Mouse (Mus musculus): Measurements from ENCODE around the gene Vmn1r68. TPM values are rescaled to one million over a fixed set of nuclear protein-coding genes. Genes with fewer than 3 reads are reported as not detected.

Gene Vmn1r68
- not detected in 2 replicates for total RNA-seq (2012; rRNA removed)
- not detected for polyA plus RNA-seq (2012; ENCODE audit: insufficient read depth in 1 of 2, insufficient read length in 2 of 2, low read depth in 1 of 2, low replicate concordance in 2 of 2, missing spikeins in 1 of 2)

GRCm38 (mm10) chr7:10558385-10558784, at the start of gene Vmn1r68:
Gene Vmn1r68 (minus strand): TSS chr7:10558485.
- Histone ChIP-seq H3K4me3 (ENCODE audit: control insufficient read depth in 1 of 2, insufficient read depth in 1 of 2, low read depth in 2 of 2, low read length in 2 of 2) (no peak within 1 kb of the TSS), H3K9ac (ENCODE audit: control insufficient read depth, low read depth, low read length, poor library complexity, severe bottlenecking) (no peak within 1 kb of the TSS), H3K27ac (ENCODE audit: control insufficient read depth, low read depth, low read length) (no peak within 1 kb of the TSS), H3K9me3 (replicated peaks; ENCODE audit: insufficient read depth, low read length) (no peaks in the 10 kb centered on the region), H3K27me3 (ENCODE audit: control insufficient read depth in 1 of 2, insufficient read depth in 2 of 2, low read length in 2 of 2) (no peaks in the 10 kb centered on the region), H3K79me2 (ENCODE audit: control insufficient read depth, insufficient read depth, low read length, poor library complexity) (no peaks in the 10 kb centered on the region), H3K4me1 (ENCODE audit: control insufficient read depth in 1 of 2, insufficient read depth in 2 of 2, low read length in 2 of 2) (no peaks in the 10 kb centered on the region), H3K36me3 (ENCODE audit: control insufficient read depth in 1 of 2, insufficient read depth in 2 of 2, low read length in 2 of 2) (no peaks in the 10 kb centered on the region)
- DNase-seq (ENCODE audit: low read depth, low spot score), result no peak
- no peak for TF ChIP-seq NELFE (IDR thresholded peaks at IDR 0.05; ENCODE audit: low read depth, low read length)

DNA sequence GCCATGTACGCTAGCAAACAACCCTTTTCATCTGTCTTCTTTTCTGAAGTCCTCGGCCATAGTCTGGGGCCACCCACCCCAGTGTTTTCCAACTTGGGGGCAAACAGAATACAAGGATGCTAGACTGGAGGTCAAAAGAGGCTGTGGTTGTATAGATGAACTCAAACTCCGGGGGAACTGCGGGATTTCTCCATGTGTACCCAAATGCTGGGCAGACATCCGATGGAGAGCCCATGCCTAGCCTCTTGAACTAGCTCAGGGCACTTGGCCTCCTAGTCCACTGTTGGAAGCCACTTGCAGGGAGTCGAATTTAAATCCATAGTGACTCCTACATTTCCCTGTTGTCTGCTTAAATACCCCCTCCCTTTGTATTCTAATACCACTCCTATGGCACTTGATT, 62.7 kb downstream of the Vmn1r68 start:
- Histone ChIP-seq H3K36me3 (ENCODE audit: control insufficient read depth in 1 of 2, insufficient read depth in 2 of 2, low read length in 2 of 2) (no peaks in the 10 kb centered on the region), H3K4me1 (ENCODE audit: control insufficient read depth in 1 of 2, insufficient read depth in 2 of 2, low read length in 2 of 2) (no peaks in the 10 kb centered on the region), H3K27ac (ENCODE audit: control insufficient read depth, low read depth, low read length) (no peak overlapping the region), H3K9me3 (replicated peaks; ENCODE audit: insufficient read depth, low read length) (no peaks in the 10 kb centered on the region), H3K9ac (ENCODE audit: control insufficient read depth, low read depth, low read length, poor library complexity, severe bottlenecking) (no peak overlapping the region), H3K4me3 (ENCODE audit: control insufficient read depth in 1 of 2, insufficient read depth in 1 of 2, low read depth in 2 of 2, low read length in 2 of 2) (no peak overlapping the region), H3K27me3 (ENCODE audit: control insufficient read depth in 1 of 2, insufficient read depth in 2 of 2, low read length in 2 of 2) (no peaks in the 10 kb centered on the region), H3K79me2 (ENCODE audit: control insufficient read depth, insufficient read depth, low read length, poor library complexity) (no peaks in the 10 kb centered on the region)
- TF ChIP-seq ZC3H11A (IDR thresholded peaks at IDR 0.05; ENCODE audit: low read depth, low read length), result no peak
- no peak for TF ChIP-seq POLR2AphosphoS2 (IDR thresholded peaks at IDR 0.05; ENCODE audit: low read length)
- TF ChIP-seq GABPA (IDR thresholded peaks at IDR 0.05; ENCODE audit: low read depth, low read length), result no peak
- no peak for TF ChIP-seq POLR2A (IDR thresholded peaks at IDR 0.05; ENCODE audit: control insufficient read depth in 1 of 2, insufficient read depth in 1 of 2, low read depth in 1 of 2, low read length in 2 of 2, poor library complexity in 1 of 2)
- no peak for TF ChIP-seq RCOR1 (IDR thresholded peaks at IDR 0.05; ENCODE audit: low read depth, low read length)
- TF ChIP-seq USF1 (IDR thresholded peaks at IDR 0.05; ENCODE audit: low read depth, low read length), result no peak
- TF ChIP-seq MAX (IDR thresholded peaks at IDR 0.05; ENCODE audit: low read length), result no peak
- DNase-seq (ENCODE audit: low read depth, low spot score), result no peak

- Histone ChIP-seq H3K27me3 (ENCODE audit: control insufficient read depth in 1 of 2, insufficient read depth in 2 of 2, low read length in 2 of 2) (no peaks in the 10 kb centered on the region), H3K9me3 (replicated peaks; ENCODE audit: insufficient read depth, low read length) (no peaks in the 10 kb centered on the region), H3K4me3 (ENCODE audit: control insufficient read depth in 1 of 2, insufficient read depth in 1 of 2, low read depth in 2 of 2, low read length in 2 of 2) (no peak within 1 kb of the TSS), H3K9ac (ENCODE audit: control insufficient read depth, low read depth, low read length, poor library complexity, severe bottlenecking) (no peak within 1 kb of the TSS), H3K79me2 (ENCODE audit: control insufficient read depth, insufficient read depth, low read length, poor library complexity) (no peaks in the 10 kb centered on the region), H3K4me1 (ENCODE audit: control insufficient read depth in 1 of 2, insufficient read depth in 2 of 2, low read length in 2 of 2) (no peaks in the 10 kb centered on the region), H3K27ac (ENCODE audit: control insufficient read depth, low read depth, low read length) (no peak within 1 kb of the TSS), H3K36me3 (ENCODE audit: control insufficient read depth in 1 of 2, insufficient read depth in 2 of 2, low read length in 2 of 2) (no peaks in the 10 kb centered on the region)
- TF ChIP-seq MYB (IDR thresholded peaks at IDR 0.05; ENCODE audit: low read depth, low read length) (no peak), NRF1 (IDR thresholded peaks at IDR 0.05; ENCODE audit: insufficient read depth, low read depth, low read length, poor library complexity, severe bottlenecking) (no peak), ZNF384 (IDR thresholded peaks at IDR 0.05; ENCODE audit: low read depth, low read length) (no peak), CHD2 (IDR thresholded peaks at IDR 0.05; ENCODE audit: low read length) (no peak), MEF2A (IDR thresholded peaks at IDR 0.05; ENCODE audit: extremely low read depth, insufficient replicate concordance, low read depth, low read length, poor library complexity, severe bottlenecking) (no peak), BHLHE40 (IDR thresholded peaks at IDR 0.05; ENCODE audit: borderline replicate concordance, low read depth, low read length) (no peak), ELF1 (IDR thresholded peaks at IDR 0.05; ENCODE audit: low read depth, low read length) (no peak), MAZ (IDR thresholded peaks at IDR 0.05; ENCODE audit: low read depth, low read length) (no peak), HCFC1 (IDR thresholded peaks at IDR 0.05; ENCODE audit: low read depth, low read length) (no peak), ZKSCAN1 (IDR thresholded peaks at IDR 0.05; ENCODE audit: low read depth, low read length) (no peak), POLR2A (IDR thresholded peaks at IDR 0.05; ENCODE audit: control insufficient read depth in 1 of 2, insufficient read depth in 1 of 2, low read depth in 1 of 2, low read length in 2 of 2, poor library complexity in 1 of 2) (no peak), MXI1 (IDR thresholded peaks at IDR 0.05; ENCODE audit: low read depth, low read length) (no peak), KAT2A (conservative IDR thresholded peaks at IDR 0.05; ENCODE audit: low read depth, low read length) (no peak), NELFE (IDR thresholded peaks at IDR 0.05; ENCODE audit: low read depth, low read length) (no peak)
- no peak for DNase-seq (ENCODE audit: low read depth, low spot score)
Observed at GRCm38 (mm10) chr7:10494786-10495521, 63.3 kb downstream of the Vmn1r68 start, which contains the start of gene Zik1. Gene Zik1 (minus strand): TSS chr7:10495394.

All from MEL (cell line).